ENCODE assay signal across 18 mouse cellular contexts in genomic region chrX:161308131-161308530, GRCm38 (mm10). TPM values are rescaled to one million over a fixed set of nuclear protein-coding genes. Genes with fewer than 3 reads are reported as not detected.
DNase-seq lines count a peak whose midpoint lies in the region.
"Had no signal": no experiment of that assay in that cellular context is flagged by ENCODE, and none has a peak within 500 bp of the region (broad histone marks: within the 10 kb centered on the region; RNA-seq: fewer than 3 reads in every experiment).

No protein-coding gene starts in this region.

- peak; percentile 2 for DNase-seq in cerebellum, adult 11-12 months
- no peak for DNase-seq in cerebellum, postnatal 4 days (ENCODE audit: low spot score in 2 of 2)
- peak; percentile 50 to 57 for DNase-seq in cerebellum, postnatal 10 days
- no peak for DNase-seq in cerebellum, adult 11 months
- peak; percentile 2 for DNase-seq in layer of hippocampus, postnatal 14 days (ENCODE audit: low spot score in 2 of 2)
- no peak for DNase-seq in layer of hippocampus, adult 9-10 months (ENCODE audit: low spot score)
- DNase-seq in kidney, adult 18-20 months = no peak
- DNase-seq: adrenal gland, adult 8-10 months; adrenal gland, postnatal 25 days; gastrocnemius, postnatal 10 days; gastrocnemius, postnatal 36 days; heart, adult 2 months; heart, postnatal 14 days; heart, postnatal 4 days; kidney, adult 2 months had no signal

RNA-seq across cellular contexts. Expression of gene Gm15262, which starts 20.9 kb away (rescaled TPM):
- not detected for total RNA-seq in layer of hippocampus, postnatal 14 days (2021)
- total RNA-seq: adrenal gland, adult 8-10 months; adrenal gland, postnatal 25 days; gastrocnemius, adult 18-20 months; gastrocnemius, postnatal 36 days; granulocyte monocyte progenitor cell, adult 5-6 weeks; heart, adult 2 months; heart, postnatal 14 days; heart, postnatal 4 days; hindbrain, postnatal 0 days had no signal

Comparison
In these comparisons a context has a peak if more than half of its experiments do, and no peak if none do; other contexts are left out.
1. DNase-seq: peak in cerebellum, adult 11-12 months (single experiment), cerebellum, postnatal 10 days (2 of 2) and layer of hippocampus, postnatal 14 days (2 of 2); none in cerebellum, postnatal 4 days (0 of 2), cerebellum, adult 11 months (single experiment), layer of hippocampus, adult 9-10 months (single experiment) and kidney, adult 18-20 months (single experiment).